Mouse (Mus musculus): ENCODE results near the gene Spast.

GRCm38 (mm10) chr17:74386657-74387056, 47.9 kb downstream of the Spast start:
- TF ChIP-seq POLR2A (IDR thresholded peaks at IDR 0.05; ENCODE audit: insufficient read length, low read depth) (no peak), MYOG (IDR thresholded peaks at IDR 0.05; ENCODE audit: control insufficient read depth in 1 of 3, insufficient read depth in 1 of 3, insufficient read length in 2 of 3, low read depth in 2 of 3) (no peak), MAX (IDR thresholded peaks at IDR 0.05; ENCODE audit: low read depth) (no peak), REST (IDR thresholded peaks at IDR 0.05; ENCODE audit: insufficient read depth, insufficient read length) (no peak), POLR2AphosphoS2 (IDR thresholded peaks at IDR 0.05; ENCODE audit: insufficient read length, low read depth) (no peak), TCF12 (IDR thresholded peaks at IDR 0.05; ENCODE audit: insufficient read depth, poor library complexity, severe bottlenecking) (no peak), E2F4 (IDR thresholded peaks at IDR 0.05; ENCODE audit: insufficient read depth) (no peak)
